Mouse (Mus musculus) forebrain, embryonic 13.5 days (tissue): ENCODE results near the gene Tmem251. TPM values are rescaled to one million over a fixed set of nuclear protein-coding genes. Genes with fewer than 3 reads are reported as not detected.

Source experiments
- ATAC-seq: fragments of 200-750 bp; cut with Nextera tagmentation; 2 replicates; pipeline ENCODE4 v1.8.0; 2017
- H3K27ac ChIP-seq: fragments of 300-500 bp; sonication (generic); 2 replicates; pipeline ENCODE4 v1.5.1; 2015; ENCODE audit warnings: inconsistent platforms, mild to moderate bottlenecking, moderate library complexity
- H3K27me3 ChIP-seq: fragments of 300-500 bp; sonication (generic); 2 replicates; pipeline ENCODE4 v1.6.1; 2015; ENCODE audit warnings: mild to moderate bottlenecking, inconsistent platforms
- H3K36me3 ChIP-seq: fragments of 300-500 bp; sonication (generic); 2 replicates; pipeline ENCODE4 v1.6.1; 2015; ENCODE audit warnings: mild to moderate bottlenecking, inconsistent platforms; ENCODE audit not compliant: poor library complexity, severe bottlenecking
- H3K4me1 ChIP-seq: fragments of 300-500 bp; sonication (generic); 2 replicates; pipeline ENCODE4 v1.6.1; 2015; ENCODE audit warnings: inconsistent platforms
- H3K4me2 ChIP-seq: fragments of 300-500 bp; sonication (generic); 2 replicates; pipeline ENCODE4 v1.6.1; 2015; ENCODE audit warnings: inconsistent platforms, mild to moderate bottlenecking, moderate library complexity
- H3K4me3 ChIP-seq: fragments of 300-500 bp; sonication (generic); 2 replicates; pipeline ENCODE4 v1.5.1; 2015; ENCODE audit warnings: mild to moderate bottlenecking, inconsistent platforms
- H3K9ac ChIP-seq: fragments of 300-500 bp; sonication (generic); 2 replicates; pipeline ENCODE4 v1.6.1; 2015; ENCODE audit warnings: mild to moderate bottlenecking, inconsistent platforms
- H3K9me3 ChIP-seq: fragments of 300-500 bp; sonication (generic); replicated peaks from 2 replicates; pipeline ENCODE4 v1.6.1; 2016; ENCODE audit warnings: inconsistent platforms
- WGBS: fragments of 180-500 bp; shearing (Covaris S2); methylation state at CpG from one replicate; pipeline ENCODE4 v1.1.7; 2015; 5-methylcytosine and 5-hydroxymethylcytosine counted together
- polyA plus RNA-seq: library from polyadenylated mRNA; unstranded; fragments of >200 nt; fragmentation: Nextera tagmentation; extraction: Ambion mirVana; gene quantifications from 2 replicates; pipeline ENCODE4 v1.2.1, GENCODE M21; 2015

Tmem251 gene
- polyA plus RNA-seq, 1 experiment from 2014 or later: 12.4 TPM

- H3K4me2 ChIP-seq: peak overlapping the region; percentile 90
- 19% methylated on average over 6 of the region's 6 CpGs for WGBS
- peak overlapping the region; percentile 72 for H3K4me3 ChIP-seq
- peak overlapping the region; percentile 74 for H3K27ac ChIP-seq
- H3K4me1 ChIP-seq: peaks cover 66% of the 10 kb centered on the region
- no peaks in the 10 kb centered on the region for H3K9me3 ChIP-seq
- no peak for ATAC-seq
- H3K9ac ChIP-seq: peak overlapping the region; percentile 84
- no peaks in the 10 kb centered on the region for H3K36me3 ChIP-seq
- H3K27me3 ChIP-seq: no peaks in the 10 kb centered on the region
Observed at GRCm38 (mm10) chr12:102703441-102703840, 40.1 kb upstream of the Tmem251 start.

GRCm38 (mm10) chr12:102703921-102704408 lies 39.6 kb upstream of the Tmem251 start:
- WGBS: 4% methylated on average over 17 of the region's 17 CpGs
- peak; percentile 16 for ATAC-seq
- peaks cover 60% of the 10 kb centered on the region for H3K4me1 ChIP-seq

GRCm38 (mm10) chr12:102704457-102705198 lies 38.9 kb upstream of the Tmem251 start, which contains the start of gene Itpk1:
Itpk1 (minus strand) TSS chr12:102704930.
- no peaks in the 10 kb centered on the region for H3K9me3 ChIP-seq
- peak; percentile 91 for ATAC-seq
- H3K27me3 ChIP-seq: no peaks in the 10 kb centered on the region
- peaks cover 54% of the 10 kb centered on the region for H3K4me1 ChIP-seq
- 1% methylated on average over 66 of the region's 105 CpGs for WGBS
- H3K36me3 ChIP-seq: no peaks in the 10 kb centered on the region
- H3K27ac ChIP-seq: peak within 1 kb of the TSS; percentile 86
- H3K4me2 ChIP-seq: peak within 1 kb of the TSS; percentile 90
- H3K9ac ChIP-seq: peak within 1 kb of the TSS; percentile 84
- peak within 1 kb of the TSS; percentile 72 for H3K4me3 ChIP-seq

More at GRCm38 (mm10) chr12:102703921-102704408, 39.6 kb upstream of the Tmem251 start:
- H3K4me3 ChIP-seq: peak overlapping the region; percentile 72
- H3K9me3 ChIP-seq: no peaks in the 10 kb centered on the region
- no peaks in the 10 kb centered on the region for H3K36me3 ChIP-seq
- H3K9ac ChIP-seq: peak overlapping the region; percentile 84
- no peaks in the 10 kb centered on the region for H3K27me3 ChIP-seq
- H3K27ac ChIP-seq: peak overlapping the region; percentile 72
- peak overlapping the region; percentile 90 for H3K4me2 ChIP-seq

- H3K4me1 ChIP-seq: peaks cover 47% of the 10 kb centered on the region
- H3K9me3 ChIP-seq: no peaks in the 10 kb centered on the region
- 2% methylated on average over 45 of the region's 45 CpGs for WGBS
- H3K9ac ChIP-seq: peak overlapping the region; percentile 84
- H3K4me3 ChIP-seq: peak overlapping the region; percentile 72
- ATAC-seq: peak; percentile 76
- no peaks in the 10 kb centered on the region for H3K36me3 ChIP-seq
- peak overlapping the region; percentile 90 for H3K4me2 ChIP-seq
- peak overlapping the region; percentile 86 for H3K27ac ChIP-seq
- no peaks in the 10 kb centered on the region for H3K27me3 ChIP-seq
Observed at GRCm38 (mm10) chr12:102705216-102705871, 38.2 kb upstream of the Tmem251 start.

GRCm38 (mm10) chr12:102705906-102706640 lies 37.5 kb upstream of the Tmem251 start:
- ATAC-seq: no peak
- H3K27ac ChIP-seq: no peak overlapping the region; the same call in 1 of the 2 replicates
- H3K9ac ChIP-seq: peak overlapping the region; percentile 84; the same call in 1 of the 2 replicates
- WGBS: 71% methylated on average over 6 of the region's 6 CpGs
- peak overlapping the region; percentile 72; the same call in 1 of the 2 replicates for H3K4me3 ChIP-seq
- H3K36me3 ChIP-seq: no peaks in the 10 kb centered on the region
- peaks cover 39% of the 10 kb centered on the region for H3K4me1 ChIP-seq
- H3K4me2 ChIP-seq: peak overlapping the region; percentile 90
- H3K9me3 ChIP-seq: no peaks in the 10 kb centered on the region
- no peaks in the 10 kb centered on the region for H3K27me3 ChIP-seq

GRCm38 (mm10) chr12:102706833-102707463 lies 36.6 kb upstream of the Tmem251 start:
- WGBS: 91% methylated on average over 10 of the region's 10 CpGs
- H3K4me1 ChIP-seq: peaks cover 32% of the 10 kb centered on the region
- H3K27me3 ChIP-seq: no peaks in the 10 kb centered on the region
- no peak overlapping the region for H3K9ac ChIP-seq
- no peaks in the 10 kb centered on the region for H3K36me3 ChIP-seq
- H3K9me3 ChIP-seq: no peaks in the 10 kb centered on the region
- no peak overlapping the region for H3K27ac ChIP-seq
- H3K4me2 ChIP-seq: no peak overlapping the region
- H3K4me3 ChIP-seq: no peak overlapping the region
- ATAC-seq: no peak

- Histone ChIP-seq H3K4me3 (no peak overlapping the region), H3K36me3 (no peaks in the 10 kb centered on the region), H3K9ac (no peak overlapping the region), H3K4me1 (peaks cover 20% of the 10 kb centered on the region), H3K27me3 (no peaks in the 10 kb centered on the region), H3K9me3 (no peaks in the 10 kb centered on the region), H3K4me2 (no peak overlapping the region), H3K27ac (no peak overlapping the region)
- WGBS: 82% methylated on average over 11 of the region's 11 CpGs
- no peak for ATAC-seq
Observed at GRCm38 (mm10) chr12:102708220-102708619, 35.3 kb upstream of the Tmem251 start.

GRCm38 (mm10) chr12:102709896-102710295 lies 33.7 kb upstream of the Tmem251 start:
- H3K36me3 ChIP-seq: no peaks in the 10 kb centered on the region
- no peaks in the 10 kb centered on the region for H3K9me3 ChIP-seq
- H3K27ac ChIP-seq: no peak overlapping the region
- H3K4me2 ChIP-seq: no peak overlapping the region
- no peak overlapping the region for H3K9ac ChIP-seq
- no peak overlapping the region for H3K4me3 ChIP-seq
- peaks cover 9% of the 10 kb centered on the region for H3K4me1 ChIP-seq
- no peak for ATAC-seq
- no peaks in the 10 kb centered on the region for H3K27me3 ChIP-seq
- WGBS: 89% methylated on average over 5 of the region's 5 CpGs

GRCm38 (mm10) chr12:102710851-102711375 lies 32.6 kb upstream of the Tmem251 start:
- WGBS: 57% methylated on average over 4 of the region's 4 CpGs
- no peak overlapping the region for H3K4me3 ChIP-seq
- H3K27ac ChIP-seq: no peak overlapping the region
- H3K9ac ChIP-seq: no peak overlapping the region
- no peak overlapping the region for H3K4me2 ChIP-seq
- ATAC-seq: no peak
- H3K4me1 ChIP-seq: peaks cover 2% of the 10 kb centered on the region
- H3K9me3 ChIP-seq: no peaks in the 10 kb centered on the region
- no peaks in the 10 kb centered on the region for H3K27me3 ChIP-seq
- H3K36me3 ChIP-seq: no peaks in the 10 kb centered on the region

GRCm38 (mm10) chr12:102713153-102713865 lies 30.3 kb upstream of the Tmem251 start:
- 84% methylated on average over 20 of the region's 20 CpGs for WGBS
- no peaks in the 10 kb centered on the region for H3K27me3 ChIP-seq
- no peak overlapping the region for H3K4me2 ChIP-seq
- H3K36me3 ChIP-seq: no peaks in the 10 kb centered on the region
- H3K9ac ChIP-seq: no peak overlapping the region
- H3K27ac ChIP-seq: no peak overlapping the region
- H3K4me1 ChIP-seq: no peaks in the 10 kb centered on the region
- no peak overlapping the region for H3K4me3 ChIP-seq
- no peak for ATAC-seq
- H3K9me3 ChIP-seq: no peaks in the 10 kb centered on the region

GRCm38 (mm10) chr12:102714116-102714515 lies 29.4 kb upstream of the Tmem251 start:
- ATAC-seq: no peak

More at GRCm38 (mm10) chr12:102714116-102714515, 29.4 kb upstream of the Tmem251 start:
- Histone ChIP-seq H3K4me3 (no peak overlapping the region), H3K36me3 (no peaks in the 10 kb centered on the region), H3K9me3 (no peaks in the 10 kb centered on the region), H3K4me2 (no peak overlapping the region), H3K27ac (no peak overlapping the region), H3K9ac (no peak overlapping the region), H3K27me3 (no peaks in the 10 kb centered on the region), H3K4me1 (no peaks in the 10 kb centered on the region)
- 75% methylated on average over 2 of the region's 2 CpGs for WGBS
